ENCODE assay signal across 30 mouse cellular contexts in genomic region chr1:164804751-164805435, GRCm38 (mm10). TPM values are rescaled to one million over a fixed set of nuclear protein-coding genes. Genes with fewer than 3 reads are reported as not detected.
DNase-seq lines count a peak whose midpoint lies in the region; ATAC-seq lines count a peak whose summit lies in the region.
"Had no signal": no experiment of that assay in that cellular context is flagged by ENCODE, and none has a peak within 500 bp of the region (broad histone marks: within the 10 kb centered on the region; RNA-seq: fewer than 3 reads in every experiment).

No protein-coding gene starts in this region.

- no peak overlapping the region for H3K4me3 ChIP-seq in midbrain, embryonic 15.5 days
- H3K4me3 ChIP-seq in midbrain, embryonic 10.5 days, result no peak overlapping the region
- H3K4me3 ChIP-seq in neural tube, embryonic 15.5 days (replicated peaks), result no peak overlapping the region
- H3K4me3 ChIP-seq: embryonic facial prominence, embryonic 13.5 days; forebrain, embryonic 10.5 days; forebrain, embryonic 15.5 days; kidney, embryonic 15.5 days; left cerebral cortex, adult 2 months; limb, embryonic 12.5 days; liver, embryonic 15.5 days had no signal

- H3K36me3 ChIP-seq in midbrain, embryonic 15.5 days (replicated peaks), result no peaks in the 10 kb centered on the region
- H3K36me3 ChIP-seq in midbrain, embryonic 10.5 days, result no peaks in the 10 kb centered on the region
- no peaks in the 10 kb centered on the region for H3K36me3 ChIP-seq in neural tube, embryonic 15.5 days
- H3K36me3 ChIP-seq: embryonic facial prominence, embryonic 13.5 days; forebrain, embryonic 10.5 days; forebrain, embryonic 15.5 days; kidney, embryonic 15.5 days; limb, embryonic 12.5 days; liver, embryonic 15.5 days had no signal

- H3K4me2 ChIP-seq in midbrain, embryonic 15.5 days, result no peak overlapping the region
- H3K4me2 ChIP-seq in neural tube, embryonic 15.5 days, result no peak overlapping the region
- H3K4me2 ChIP-seq: embryonic facial prominence, embryonic 13.5 days; forebrain, embryonic 15.5 days; kidney, embryonic 15.5 days; limb, embryonic 12.5 days; liver, embryonic 15.5 days; lung, embryonic 14.5 days had no signal

- no peaks in the 10 kb centered on the region for H3K27me3 ChIP-seq in midbrain, embryonic 15.5 days (replicated peaks)
- H3K27me3 ChIP-seq in midbrain, embryonic 10.5 days (ENCODE audit: low read depth, poor library complexity, severe bottlenecking), result no peaks in the 10 kb centered on the region
- H3K27me3 ChIP-seq in neural tube, embryonic 15.5 days (replicated peaks), result no peaks in the 10 kb centered on the region
- H3K27me3 ChIP-seq: embryonic facial prominence, embryonic 13.5 days; forebrain, embryonic 15.5 days; kidney, embryonic 15.5 days; limb, embryonic 12.5 days; liver, embryonic 15.5 days; Patski had no signal

- no peak overlapping the region for H3K27ac ChIP-seq in midbrain, embryonic 15.5 days
- no peak overlapping the region for H3K27ac ChIP-seq in midbrain, embryonic 10.5 days (replicated peaks)
- peak overlapping the region; percentile 49 for H3K27ac ChIP-seq in neural tube, embryonic 15.5 days (replicated peaks)
- H3K27ac ChIP-seq: embryonic facial prominence, embryonic 13.5 days; forebrain, embryonic 10.5 days; forebrain, embryonic 15.5 days; kidney, embryonic 15.5 days; left cerebral cortex, adult 2 months; limb, embryonic 12.5 days; liver, embryonic 15.5 days had no signal

- DNase-seq in heart, adult 11 months, result peak; percentile 69
- no peak for DNase-seq in heart, postnatal 36 days
- DNase-seq in midbrain, embryonic 10.5 days (ENCODE audit: low spot score), result no peak
- DNase-seq in R1 (ENCODE audit: low read depth, low spot score), result peak; percentile 10
- DNase-seq in right cerebral cortex, postnatal 14 days, result no peak
- DNase-seq: adrenal gland, postnatal 14 days; cerebellum, adult 18-20 months; cerebellum, postnatal 10 days; heart, postnatal 14 days; kidney, postnatal 25 days; lung, embryonic 14.5 days; lung, postnatal 14 days; retina, postnatal 1 day; right cerebral cortex, postnatal 25 days; thymus, adult 18-20 months; thymus, postnatal 25 days had no signal

- WGBS in midbrain, embryonic 15.5 days, result 72% methylated on average over 10 of the region's 10 CpGs
- 87% methylated on average over 10 of the region's 10 CpGs for WGBS in midbrain, embryonic 10.5 days
- 57% methylated on average over 10 of the region's 10 CpGs for WGBS in neural tube, embryonic 15.5 days

- peak; percentile 58; the same call in 1 of the 2 replicates for ATAC-seq in midbrain, embryonic 15.5 days (replicated peaks)
- ATAC-seq in neural tube, embryonic 15.5 days (ENCODE audit: low FRiP score), result peak; percentile 71; the same call in 1 of the 2 replicates
- ATAC-seq: forebrain, embryonic 15.5 days; intestine, postnatal 0 days; Patski had no signal

- no peaks in the 10 kb centered on the region for H3K9me3 ChIP-seq in midbrain, embryonic 15.5 days
- no peaks in the 10 kb centered on the region for H3K9me3 ChIP-seq in midbrain, embryonic 10.5 days (replicated peaks)
- no peaks in the 10 kb centered on the region for H3K9me3 ChIP-seq in neural tube, embryonic 15.5 days (replicated peaks)
- H3K9me3 ChIP-seq: embryonic facial prominence, embryonic 13.5 days; forebrain, embryonic 10.5 days; forebrain, embryonic 15.5 days; kidney, embryonic 15.5 days; limb, embryonic 12.5 days; liver, embryonic 15.5 days had no signal

- H3K4me1 ChIP-seq in midbrain, embryonic 15.5 days, result no peaks in the 10 kb centered on the region
- no peaks in the 10 kb centered on the region for H3K4me1 ChIP-seq in midbrain, embryonic 10.5 days
- no peaks in the 10 kb centered on the region for H3K4me1 ChIP-seq in neural tube, embryonic 15.5 days
- H3K4me1 ChIP-seq: embryonic facial prominence, embryonic 13.5 days; forebrain, embryonic 10.5 days; forebrain, embryonic 15.5 days; limb, embryonic 12.5 days; liver, embryonic 15.5 days had no signal

- no peak overlapping the region for H3K9ac ChIP-seq in midbrain, embryonic 15.5 days
- H3K9ac ChIP-seq in neural tube, embryonic 15.5 days (replicated peaks), result no peak overlapping the region
- H3K9ac ChIP-seq: embryonic facial prominence, embryonic 13.5 days; forebrain, embryonic 15.5 days; kidney, embryonic 15.5 days; limb, embryonic 12.5 days; liver, embryonic 15.5 days; lung, embryonic 14.5 days had no signal

- intact Hi-C loops in heart, postnatal 36 days (cut with DNase I), result no loop called here

RNA-seq across cellular contexts. Expression of gene Dpt, which starts 8.4 kb away (rescaled TPM):
- total RNA-seq in heart, postnatal 36 days (2021), result 100 to 1,000 TPM; 109 TPM
- 0.32 and 0.41 TPM in 2 replicates for polyA plus RNA-seq in midbrain, embryonic 15.5 days (2015; fragmentation: Nextera tagmentation; extraction: Ambion mirVana)
- not detected in 2 replicates for polyA plus RNA-seq in midbrain, embryonic 10.5 days (2016; fragmentation: Nextera tagmentation; extraction: Ambion mirVana)
- polyA plus RNA-seq in neural tube, embryonic 15.5 days (2015; fragmentation: Nextera tagmentation; extraction: Ambion mirVana), result 6.2 and 7.2 TPM in 2 replicates
- total RNA-seq: common myeloid progenitor, adult 5-6 weeks; layer of hippocampus, adult 18-20 months; MEL had no signal
- polyA plus RNA-seq: forebrain, embryonic 10.5 days; forebrain, embryonic 15.5 days had no signal

Comparison
In these comparisons a context has a peak if more than half of its experiments do, and no peak if none do; other contexts are left out.
1. DNase-seq: peak in heart, adult 11 months (single experiment) and R1 (single experiment); none in heart, postnatal 36 days (0 of 2), midbrain, embryonic 10.5 days (single experiment) and right cerebral cortex, postnatal 14 days (single experiment).